Mouse (Mus musculus): ENCODE data around the gene Nup50.

Nup50 gene

GRCm38 (mm10) chr15:84989098-84989497, 65.9 kb downstream of the Nup50 start:
- no peak for DNase-seq (ENCODE audit: low read depth)

DNA sequence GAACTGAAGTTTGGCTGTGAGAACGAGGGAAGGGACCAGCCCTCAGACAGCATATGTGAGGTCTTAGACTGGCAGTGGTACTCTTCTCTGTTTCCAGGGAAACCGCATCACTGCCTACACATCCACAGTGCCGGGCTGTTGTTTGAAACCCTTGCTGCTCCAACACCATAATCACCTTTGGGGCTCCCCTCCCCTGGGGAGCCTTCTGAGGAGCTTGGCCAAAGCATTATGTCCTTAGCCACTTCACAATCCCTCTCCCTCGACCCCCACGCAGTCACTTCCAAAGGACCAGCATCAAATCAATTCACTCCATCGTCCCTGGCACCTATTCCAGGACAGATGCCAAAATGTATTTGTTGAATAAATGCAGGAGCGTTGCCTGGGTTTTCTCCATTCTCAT, 66.6 kb downstream of the Nup50 start:
- no peak for DNase-seq (ENCODE audit: low read depth)
